Mouse (Mus musculus): ENCODE results near the gene Papola. TPM values are rescaled to one million over a fixed set of nuclear protein-coding genes. Genes with fewer than 3 reads are reported as not detected.

The Papola gene
- polyA plus RNA-seq, 1 experiment, result 57.7 TPM

GRCm38 (mm10) chr12:105823472-105823871, 39.0 kb downstream of the Papola start:
- no peaks in the 10 kb centered on the region for H3K4me1 ChIP-seq (ENCODE audit: control insufficient read depth, insufficient read depth, low read length)
- no peak overlapping the region for H3K27ac ChIP-seq (ENCODE audit: insufficient read depth, low read depth, low read length)
- peaks cover 21% of the 10 kb centered on the region for H3K36me3 ChIP-seq (ENCODE audit: control insufficient read depth, insufficient read depth, low read length)
- DNase-seq, result no peak
- 84% methylated on average over 4 of the region's 4 CpGs for WGBS
- no peak overlapping the region for H3K4me3 ChIP-seq (ENCODE audit: insufficient read depth, low read depth, low read length)
- no peaks in the 10 kb centered on the region for H3K27me3 ChIP-seq (replicated peaks; ENCODE audit: control insufficient read depth, insufficient read depth, low read length)
- TF ChIP-seq CTCF (conservative IDR thresholded peaks at IDR 0.05; ENCODE audit: insufficient read depth, insufficient read length, low read depth, low read length) (no peak), POLR2A (IDR thresholded peaks at IDR 0.05; ENCODE audit: low read depth, low read length) (no peak)

- Histone ChIP-seq H3K4me1 (ENCODE audit: control insufficient read depth, insufficient read depth, low read length) (no peaks in the 10 kb centered on the region), H3K4me3 (ENCODE audit: insufficient read depth, low read depth, low read length) (no peak overlapping the region), H3K36me3 (ENCODE audit: control insufficient read depth, insufficient read depth, low read length) (peaks cover 17% of the 10 kb centered on the region), H3K27me3 (replicated peaks; ENCODE audit: control insufficient read depth, insufficient read depth, low read length) (no peaks in the 10 kb centered on the region), H3K27ac (ENCODE audit: insufficient read depth, low read depth, low read length) (no peak overlapping the region)
- DNase-seq, result peak; percentile 33
- TF ChIP-seq CTCF (conservative IDR thresholded peaks at IDR 0.05; ENCODE audit: insufficient read depth, insufficient read length, low read depth, low read length) (no peak), POLR2A (IDR thresholded peaks at IDR 0.05; ENCODE audit: low read depth, low read length) (no peak)
- 69% methylated on average over 8 of the region's 8 CpGs for WGBS
Measured at GRCm38 (mm10) chr12:105824743-105825142, 40.2 kb downstream of the Papola start.

- Histone ChIP-seq H3K27me3 (replicated peaks; ENCODE audit: control insufficient read depth, insufficient read depth, low read length) (no peaks in the 10 kb centered on the region), H3K27ac (ENCODE audit: insufficient read depth, low read depth, low read length) (no peak overlapping the region), H3K36me3 (ENCODE audit: control insufficient read depth, insufficient read depth, low read length) (peaks cover 18% of the 10 kb centered on the region), H3K4me3 (ENCODE audit: insufficient read depth, low read depth, low read length) (no peak overlapping the region), H3K4me1 (ENCODE audit: control insufficient read depth, insufficient read depth, low read length) (no peaks in the 10 kb centered on the region)
- no peak for DNase-seq
- TF ChIP-seq POLR2A (IDR thresholded peaks at IDR 0.05; ENCODE audit: low read depth, low read length) (no peak), CTCF (conservative IDR thresholded peaks at IDR 0.05; ENCODE audit: insufficient read depth, insufficient read length, low read depth, low read length) (no peak)
- 91% methylated on average over 4 of the region's 4 CpGs for WGBS
Measured at GRCm38 (mm10) chr12:105825266-105825665, 40.8 kb downstream of the Papola start.

GRCm38 (mm10) chr12:105832541-105832940, 48.0 kb downstream of the Papola start:
- TF ChIP-seq CTCF (conservative IDR thresholded peaks at IDR 0.05; ENCODE audit: insufficient read depth, insufficient read length, low read depth, low read length) (no peak), POLR2A (IDR thresholded peaks at IDR 0.05; ENCODE audit: low read depth, low read length) (no peak)
- Histone ChIP-seq H3K4me1 (ENCODE audit: control insufficient read depth, insufficient read depth, low read length) (no peaks in the 10 kb centered on the region), H3K4me3 (ENCODE audit: insufficient read depth, low read depth, low read length) (no peak overlapping the region), H3K27me3 (replicated peaks; ENCODE audit: control insufficient read depth, insufficient read depth, low read length) (no peaks in the 10 kb centered on the region), H3K36me3 (ENCODE audit: control insufficient read depth, insufficient read depth, low read length) (peaks cover 7% of the 10 kb centered on the region), H3K27ac (ENCODE audit: insufficient read depth, low read depth, low read length) (no peak overlapping the region)
- DNase-seq, result no peak
- 78% methylated on average over 6 of the region's 6 CpGs for WGBS

GRCm38 (mm10) chr12:105834926-105835325, 50.4 kb downstream of the Papola start:
- no peak overlapping the region for H3K4me3 ChIP-seq (ENCODE audit: insufficient read depth, low read depth, low read length)
- WGBS, result 65% methylated on average over 6 of the region's 6 CpGs
- no peaks in the 10 kb centered on the region for H3K27me3 ChIP-seq (replicated peaks; ENCODE audit: control insufficient read depth, insufficient read depth, low read length)
- no peak for DNase-seq
- TF ChIP-seq POLR2A (IDR thresholded peaks at IDR 0.05; ENCODE audit: low read depth, low read length) (no peak), CTCF (conservative IDR thresholded peaks at IDR 0.05; ENCODE audit: insufficient read depth, insufficient read length, low read depth, low read length) (no peak)
- H3K27ac ChIP-seq (ENCODE audit: insufficient read depth, low read depth, low read length), result no peak overlapping the region
- peaks cover 7% of the 10 kb centered on the region for H3K36me3 ChIP-seq (ENCODE audit: control insufficient read depth, insufficient read depth, low read length)
- H3K4me1 ChIP-seq (ENCODE audit: control insufficient read depth, insufficient read depth, low read length), result no peaks in the 10 kb centered on the region

GRCm38 (mm10) chr12:105835571-105835970, 51.1 kb downstream of the Papola start:
- no peak for DNase-seq
- WGBS, result 74% methylated on average over 6 of the region's 6 CpGs
- Histone ChIP-seq H3K4me3 (ENCODE audit: insufficient read depth, low read depth, low read length) (no peak overlapping the region), H3K36me3 (ENCODE audit: control insufficient read depth, insufficient read depth, low read length) (peaks cover 7% of the 10 kb centered on the region), H3K27ac (ENCODE audit: insufficient read depth, low read depth, low read length) (no peak overlapping the region), H3K27me3 (replicated peaks; ENCODE audit: control insufficient read depth, insufficient read depth, low read length) (no peaks in the 10 kb centered on the region), H3K4me1 (ENCODE audit: control insufficient read depth, insufficient read depth, low read length) (no peaks in the 10 kb centered on the region)
- TF ChIP-seq CTCF (conservative IDR thresholded peaks at IDR 0.05; ENCODE audit: insufficient read depth, insufficient read length, low read depth, low read length), result no peak
- no peak for TF ChIP-seq POLR2A (IDR thresholded peaks at IDR 0.05; ENCODE audit: low read depth, low read length)

GRCm38 (mm10) chr12:105836196-105836595, 51.7 kb downstream of the Papola start:
- peaks cover 5% of the 10 kb centered on the region for H3K36me3 ChIP-seq (ENCODE audit: control insufficient read depth, insufficient read depth, low read length)
- no peaks in the 10 kb centered on the region for H3K27me3 ChIP-seq (replicated peaks; ENCODE audit: control insufficient read depth, insufficient read depth, low read length)
- peak; percentile 38; the same call in 1 of the 2 replicates for TF ChIP-seq CTCF (conservative IDR thresholded peaks at IDR 0.05; ENCODE audit: insufficient read depth, insufficient read length, low read depth, low read length)
- TF ChIP-seq POLR2A (IDR thresholded peaks at IDR 0.05; ENCODE audit: low read depth, low read length), result no peak
- DNase-seq, result peak; percentile 30
- no peaks in the 10 kb centered on the region for H3K4me1 ChIP-seq (ENCODE audit: control insufficient read depth, insufficient read depth, low read length)
- 70% methylated on average over 2 of the region's 2 CpGs for WGBS
- H3K4me3 ChIP-seq (ENCODE audit: insufficient read depth, low read depth, low read length), result no peak overlapping the region
- no peak overlapping the region for H3K27ac ChIP-seq (ENCODE audit: insufficient read depth, low read depth, low read length)
